Mouse (Mus musculus) CD4-positive, CD25-positive, alpha-beta regulatory T cell, adult 2 months (primary cell): ENCODE results near the gene Gm20388.
A peak's percentile ranks its signal among the peaks of the same experiment; 100 is the strongest.

Experiments
- DNase-seq: peaks from one replicate; pipeline ENCODE4 v3.0.0-alpha.2; 2012; ENCODE audit warnings: low read depth, low spot score

Gm20388 gene

GRCm38 (mm10) chr8:123308738-123309137 is 3398.1 kb downstream of the Gm20388 start:
- no peak for DNase-seq

DNA sequence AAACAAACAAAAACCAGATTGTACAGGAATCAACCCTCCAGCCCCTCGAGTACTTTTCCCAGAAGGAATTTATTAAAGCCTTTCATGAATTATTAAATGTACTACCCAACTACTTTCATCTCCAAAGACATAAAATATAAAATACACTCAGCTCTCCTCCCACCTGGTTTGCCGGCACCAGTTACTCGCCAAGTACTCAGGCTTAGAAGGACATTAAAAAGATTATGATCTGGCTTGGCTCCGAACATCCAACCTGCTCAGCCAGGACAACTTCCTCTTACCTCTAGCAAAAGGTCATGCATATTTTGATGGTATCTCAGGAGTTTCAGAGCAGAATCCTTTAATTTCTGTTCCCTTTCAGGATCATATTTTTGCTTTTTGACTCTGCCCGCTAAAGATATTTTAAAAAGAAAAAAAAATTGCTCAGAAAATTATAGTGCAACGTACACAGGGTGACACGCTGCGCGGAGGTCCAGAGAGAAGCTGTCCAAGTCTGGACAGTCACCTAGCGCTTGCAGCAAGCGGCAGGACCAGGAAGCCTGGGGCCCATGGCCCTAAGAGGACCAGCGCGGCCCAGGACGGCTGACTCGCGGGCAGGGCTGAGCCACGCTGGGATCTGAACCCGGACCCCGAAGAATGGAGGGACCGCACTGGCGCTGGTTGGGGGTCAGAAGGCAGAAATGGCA is 3407.3 kb downstream of the Gm20388 start:
- no peak for DNase-seq

GRCm38 (mm10) chr8:123318467-123318911 is 3407.8 kb downstream of the Gm20388 start, which contains the start of gene Fanca:
Fanca (minus strand) TSS chr8:123318576.
- peak; percentile 97 for DNase-seq

DNA sequence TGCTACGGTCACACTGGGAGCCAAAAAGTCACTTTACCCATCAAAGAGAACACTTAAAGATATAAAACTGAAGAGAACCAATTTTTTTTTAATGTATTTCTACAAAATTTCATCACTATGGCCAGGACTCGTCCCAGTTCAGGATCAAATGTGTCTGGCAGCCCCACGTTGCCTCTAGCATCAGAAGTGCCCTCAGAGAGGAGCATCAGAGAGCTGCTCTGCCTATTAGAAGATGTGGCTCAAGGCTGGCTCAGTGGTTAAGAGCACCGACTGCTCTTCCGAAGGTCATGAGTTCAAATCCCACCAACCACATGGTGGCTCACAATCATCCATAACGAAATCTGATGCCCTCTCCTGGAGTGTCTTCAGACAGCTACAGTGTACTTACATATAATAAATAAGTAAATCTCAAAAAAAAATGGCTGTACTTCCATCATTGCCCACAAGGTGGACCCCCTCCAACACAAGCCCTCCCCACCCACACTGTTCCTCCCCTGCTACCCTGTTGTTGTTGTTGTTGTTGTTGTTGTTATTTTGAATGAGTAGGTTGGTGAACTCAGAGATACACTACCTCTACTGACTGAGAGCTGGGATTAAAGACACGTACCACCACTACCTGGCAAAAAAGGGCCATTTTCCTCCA is 3409.0 kb downstream of the Gm20388 start:
- DNase-seq = peak; percentile 87

GRCm38 (mm10) chr8:123328552-123328951 is 3417.9 kb downstream of the Gm20388 start:
- DNase-seq = no peak

DNA sequence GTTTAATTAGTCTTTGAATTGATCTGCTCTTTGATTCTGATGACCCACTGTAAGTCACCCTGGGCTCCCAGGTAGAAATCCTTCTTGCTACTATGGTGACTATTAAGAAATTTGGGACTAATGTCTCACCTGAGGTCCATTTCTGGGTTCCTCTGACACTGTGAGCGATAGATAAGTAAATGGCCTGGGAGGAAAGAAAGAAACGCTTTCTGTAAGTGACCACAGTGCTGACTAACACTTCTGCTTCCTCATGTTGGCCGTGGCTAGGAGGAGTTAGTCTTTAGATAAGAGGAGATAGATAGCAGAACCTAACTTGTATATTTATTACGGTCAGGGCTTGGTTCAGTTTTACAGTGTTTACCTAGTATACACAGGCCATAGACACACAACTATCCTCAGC is 3418.7 kb downstream of the Gm20388 start:
- DNase-seq = no peak

DNA sequence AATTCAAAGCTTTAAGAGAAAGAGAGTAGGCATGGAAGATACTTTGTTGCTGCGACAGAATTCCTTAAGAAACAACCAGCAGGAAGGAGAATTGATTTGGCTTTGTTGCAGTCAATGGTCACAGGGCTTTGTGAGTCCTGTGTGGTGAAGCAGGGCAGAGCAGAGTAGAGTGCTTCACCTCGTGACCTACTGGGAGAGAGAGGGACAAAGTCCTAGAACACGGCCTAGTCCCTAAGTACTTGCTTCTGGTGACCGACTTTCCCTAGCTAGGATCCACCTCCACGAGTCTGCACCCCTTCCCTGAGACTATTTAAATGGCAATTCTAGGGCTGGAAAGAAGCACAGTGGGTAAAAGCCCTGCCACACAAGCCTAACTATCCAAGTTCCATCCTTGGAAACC is 3419.3 kb downstream of the Gm20388 start:
- DNase-seq = no peak

GRCm38 (mm10) chr8:123330701-123331100 is 3420.1 kb downstream of the Gm20388 start:
- DNase-seq = no peak

GRCm38 (mm10) chr8:123331301-123331700 is 3420.7 kb downstream of the Gm20388 start:
- no peak for DNase-seq

DNA sequence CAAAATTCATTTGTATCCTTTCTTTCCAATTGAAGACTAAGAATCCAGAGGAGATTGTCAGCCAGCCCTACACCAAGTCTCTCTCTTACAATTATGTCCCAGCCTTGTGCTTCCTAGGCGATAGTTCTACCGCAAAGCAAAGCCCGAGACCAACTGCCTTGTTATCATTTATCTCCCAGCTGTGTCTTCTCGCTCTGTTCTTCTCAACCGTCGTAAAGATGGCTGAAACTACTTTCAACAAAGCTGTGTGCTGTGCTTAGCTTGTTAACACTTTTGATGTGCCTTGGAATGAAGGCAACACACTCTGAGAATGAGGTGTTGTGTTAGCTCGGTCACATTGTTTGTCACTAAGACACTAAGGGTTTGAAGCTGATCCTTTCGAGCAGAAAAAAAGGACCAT is 3421.2 kb downstream of the Gm20388 start:
- no peak for DNase-seq

GRCm38 (mm10) chr8:123332262-123333090 is 3421.8 kb downstream of the Gm20388 start, which contains the start of gene Spire2:
Spire2 (plus strand) TSS chr8:123332713.
- DNase-seq = peak; percentile 87

DNA sequence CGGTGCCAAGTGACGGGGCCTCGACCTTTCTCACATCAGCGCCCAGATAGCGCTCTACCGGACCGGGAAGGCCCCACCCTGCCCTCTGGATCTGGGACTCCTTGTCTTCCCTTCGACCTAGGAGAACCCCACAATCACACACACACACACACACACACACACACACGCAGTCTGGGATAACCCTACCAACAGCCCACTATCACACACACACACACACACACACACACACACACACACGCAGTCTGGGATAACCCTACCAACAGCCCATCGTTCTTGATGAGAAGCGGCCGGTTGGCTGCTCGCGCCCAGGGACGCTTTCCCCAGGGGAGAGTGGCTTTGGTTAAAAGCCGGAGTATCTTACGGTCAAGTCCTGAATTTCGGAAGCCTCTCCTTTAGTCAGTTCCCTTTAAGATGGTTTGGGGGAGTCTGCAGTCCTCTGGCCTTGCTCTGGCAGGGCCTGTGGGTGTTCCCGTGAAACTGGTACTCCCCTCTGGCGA is 3422.5 kb downstream of the Gm20388 start:
- DNase-seq = no peak

- DNase-seq = no peak
Observed at GRCm38 (mm10) chr8:123333864-123334263, 3423.2 kb downstream of the Gm20388 start.

- DNase-seq = no peak
Observed at GRCm38 (mm10) chr8:123334467-123334866, 3423.8 kb downstream of the Gm20388 start.

DNA sequence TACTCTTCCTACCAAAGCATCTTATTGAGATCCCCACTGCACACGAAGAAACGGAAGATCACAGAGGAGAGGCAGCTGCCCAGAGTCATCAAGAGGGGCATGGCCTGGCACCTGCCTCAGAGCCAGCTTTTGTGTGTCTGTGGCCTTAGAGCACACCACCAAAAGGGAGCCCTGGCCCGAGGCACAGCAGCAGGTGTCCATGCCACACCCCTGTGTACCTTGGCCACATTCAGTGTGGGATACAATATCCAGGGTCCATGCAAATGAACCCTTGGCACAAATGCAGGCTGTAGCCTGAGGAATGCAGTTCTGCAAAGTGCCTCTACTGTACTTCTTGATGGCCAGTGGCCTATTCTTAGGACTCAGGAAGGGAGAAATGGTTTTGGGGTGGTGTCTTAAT is 3426.8 kb downstream of the Gm20388 start:
- no peak for DNase-seq

DNA sequence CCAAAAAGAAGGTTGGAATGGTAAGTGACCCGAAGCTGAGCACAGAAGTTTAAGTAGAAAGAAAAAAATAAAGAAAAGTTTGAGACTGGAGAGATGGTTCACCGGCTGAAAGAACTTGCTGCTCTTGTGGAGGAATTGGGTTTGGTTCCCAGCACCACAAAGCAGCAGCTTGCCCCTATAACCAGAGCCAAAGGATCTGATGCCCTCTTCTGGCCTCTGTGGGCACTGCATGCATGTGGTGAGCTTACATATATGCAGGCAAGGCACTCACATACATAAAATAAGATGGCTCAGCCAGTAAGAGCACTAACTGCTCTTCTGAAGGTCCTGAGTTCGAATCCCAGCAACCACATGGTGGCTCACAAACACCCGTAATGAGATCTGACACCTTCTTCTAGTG is 3429.4 kb downstream of the Gm20388 start:
- DNase-seq = peak; percentile 35

- DNase-seq = no peak
Observed at GRCm38 (mm10) chr8:123341040-123342015, 3430.7 kb downstream of the Gm20388 start.

DNA sequence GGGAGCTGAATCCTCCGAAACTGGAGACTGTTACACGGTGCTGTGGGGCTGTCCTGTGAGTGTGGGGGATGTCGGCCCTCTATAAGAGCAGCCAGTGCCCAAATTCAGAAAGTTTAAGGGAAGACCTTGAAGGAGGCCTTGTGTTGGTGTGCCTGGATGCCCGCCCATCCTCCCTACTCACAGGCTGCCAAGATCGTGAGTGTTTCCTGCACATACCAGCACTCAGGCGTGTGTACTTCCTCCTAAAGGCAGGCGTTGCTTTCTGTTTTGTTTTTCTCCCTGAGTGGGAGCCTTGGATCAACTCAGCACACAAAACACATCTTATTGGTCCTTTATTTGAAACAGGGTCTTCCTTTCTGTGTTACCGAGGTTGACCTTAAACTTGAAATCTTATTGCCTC is 3431.6 kb downstream of the Gm20388 start:
- DNase-seq = no peak

DNA sequence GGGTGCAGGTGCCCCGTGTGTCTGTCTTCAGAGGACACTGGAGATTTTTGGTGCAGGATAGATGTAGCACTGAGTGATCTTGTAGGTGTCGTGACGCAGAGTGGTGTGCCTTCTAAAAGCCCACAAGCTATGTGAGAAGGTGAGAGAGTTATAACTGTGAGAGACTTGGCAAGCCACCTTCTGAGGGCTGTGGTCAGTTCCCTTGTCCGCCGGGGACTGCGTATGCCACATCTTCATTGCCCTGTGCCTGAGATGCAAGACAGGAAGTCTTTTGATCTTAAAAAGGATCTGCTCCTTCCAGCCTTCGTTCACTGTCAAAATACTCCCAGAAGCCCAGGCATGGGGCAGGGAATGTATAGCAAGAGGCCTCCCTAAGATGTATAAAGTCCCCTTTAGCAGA is 3432.3 kb downstream of the Gm20388 start:
- no peak for DNase-seq

- no peak for DNase-seq
Observed at GRCm38 (mm10) chr8:123343422-123343821, 3432.8 kb downstream of the Gm20388 start.

GRCm38 (mm10) chr8:123345135-123345534 is 3434.5 kb downstream of the Gm20388 start:
- no peak for DNase-seq
